Mouse (Mus musculus): ENCODE measurements at regions not wholly inside any gene's neighbourhood (a gene's known extent, or its start where the extent isn't known, plus 50 kb on each side); places are given as distances from the start of the nearest gene placed in this dataset.
A peak's percentile ranks its signal among the peaks of the same experiment; 100 is the strongest.
"Not testable (repeated sequence)": the region's sequence is repeated elsewhere in the genome, so short reads cannot be mapped to it uniquely, and the experiment has no call there.

DNA sequence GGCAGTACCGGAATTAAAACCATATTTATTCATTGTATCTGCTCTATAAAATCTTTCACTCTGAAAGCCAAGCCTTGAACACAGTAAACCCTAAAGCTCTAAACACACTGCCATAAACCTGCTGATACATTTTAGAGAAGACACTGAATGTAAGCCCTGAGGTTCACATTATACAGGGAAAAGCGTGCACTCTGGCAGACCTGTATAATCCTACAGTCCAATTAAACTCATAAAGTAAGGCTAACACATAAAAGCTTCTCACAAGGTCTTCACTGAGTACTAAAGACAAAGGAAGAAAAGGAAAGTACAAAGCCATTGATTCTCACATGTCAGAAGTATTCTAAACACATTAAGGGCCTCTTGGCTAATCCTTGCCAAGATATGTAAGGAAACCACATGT, 302.8 kb downstream of the Cylc2 start:
- no peak for DNase-seq

DNA sequence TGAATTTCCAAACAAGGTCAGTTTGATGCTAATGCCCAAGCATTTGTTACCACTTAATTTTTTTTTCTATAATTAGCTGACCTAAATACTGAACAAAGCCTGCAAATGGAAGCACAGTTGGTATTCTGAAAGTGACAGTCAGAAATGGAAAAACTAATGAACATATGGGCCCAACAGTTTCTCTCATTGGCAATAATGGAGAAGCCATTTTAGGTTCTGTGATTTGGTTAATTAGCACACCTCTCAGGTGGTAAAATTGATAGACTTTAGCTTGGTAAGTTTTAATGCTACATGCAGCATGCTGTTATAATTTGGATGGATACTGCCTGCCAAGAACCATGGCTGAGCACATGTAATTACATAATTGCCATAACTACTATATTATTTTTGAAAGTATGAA, 303.3 kb downstream of the Cylc2 start:
- no peak for DNase-seq

DNA sequence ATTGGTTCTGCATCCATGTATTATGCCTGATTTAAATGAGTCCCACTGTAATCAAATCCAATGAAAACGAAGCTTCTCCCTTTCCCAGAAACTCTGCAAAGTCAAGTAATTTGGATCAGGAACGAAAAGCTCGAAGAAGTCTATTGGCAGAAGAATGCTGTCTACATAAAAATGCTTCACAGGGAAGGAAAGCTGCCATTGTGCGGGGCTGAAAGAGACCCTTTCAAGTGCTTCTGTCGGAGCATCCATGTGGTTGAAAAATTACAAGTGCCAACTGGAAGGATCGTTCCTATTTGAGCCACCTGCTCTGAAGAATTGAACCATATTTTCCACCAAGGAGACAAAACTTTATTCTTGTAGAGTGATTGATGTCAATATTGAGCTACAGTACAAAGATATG, 328.9 kb downstream of the Cylc2 start:
- no peak for DNase-seq

DNA sequence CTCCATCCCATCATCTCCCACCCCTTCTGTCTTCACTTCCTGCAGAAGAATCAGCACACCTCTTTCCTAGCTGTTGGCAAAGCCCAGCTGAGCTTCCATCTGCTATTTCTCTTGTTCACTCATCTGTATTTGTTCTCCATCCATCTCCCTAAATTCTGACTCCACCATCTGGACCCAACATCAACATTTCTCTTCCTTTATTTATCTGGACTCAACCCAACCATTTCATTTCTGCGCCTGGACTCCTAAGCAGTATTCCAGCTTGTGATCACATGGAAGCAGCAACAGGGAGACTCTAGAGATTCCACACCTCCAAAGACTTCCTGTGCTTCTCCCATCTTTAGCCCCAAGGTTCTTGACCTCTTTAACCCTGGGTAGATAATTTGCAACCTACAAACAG, 343.2 kb downstream of the Cylc2 start:
- DNase-seq = no peak

DNA sequence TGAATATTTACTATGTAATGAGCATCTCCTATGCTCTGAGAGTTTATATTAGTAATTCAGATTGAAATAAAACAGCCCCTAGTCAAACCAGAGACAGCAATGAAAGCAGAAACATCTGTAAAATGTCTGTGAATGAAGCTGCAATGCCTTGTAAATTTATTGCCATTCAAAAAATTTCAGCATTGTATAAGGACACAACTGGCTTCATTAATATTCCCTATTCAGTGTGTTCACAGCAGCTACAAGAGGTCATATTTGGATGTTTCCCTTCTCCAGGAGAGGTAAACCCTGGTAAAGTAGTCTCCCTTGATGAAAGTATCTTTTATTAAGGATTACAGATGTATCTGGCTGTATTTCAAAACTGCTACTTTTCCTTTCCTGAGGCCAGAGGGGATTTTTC, 343.6 kb downstream of the Cylc2 start:
- no peak for DNase-seq

DNA sequence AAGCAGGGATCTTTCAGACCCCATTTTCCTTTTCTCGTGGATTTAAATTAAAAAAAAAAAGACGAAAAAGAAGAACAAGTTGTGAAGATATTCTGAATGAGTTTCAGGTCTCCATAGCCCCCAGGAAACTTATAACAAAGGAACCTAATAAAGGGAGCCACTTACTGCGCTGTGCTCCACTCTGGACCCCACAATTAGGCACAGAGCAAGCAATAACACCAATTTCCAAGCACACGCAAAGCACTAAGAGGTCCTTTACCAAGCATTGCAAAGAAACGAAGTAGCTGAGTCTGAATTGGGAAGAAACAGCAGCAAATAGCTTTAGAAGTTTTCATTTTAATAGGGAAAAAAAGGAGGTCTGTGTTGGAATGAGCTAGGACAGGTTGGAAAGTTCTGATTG, 345.9 kb downstream of the Cylc2 start:
- no peak for DNase-seq

DNA sequence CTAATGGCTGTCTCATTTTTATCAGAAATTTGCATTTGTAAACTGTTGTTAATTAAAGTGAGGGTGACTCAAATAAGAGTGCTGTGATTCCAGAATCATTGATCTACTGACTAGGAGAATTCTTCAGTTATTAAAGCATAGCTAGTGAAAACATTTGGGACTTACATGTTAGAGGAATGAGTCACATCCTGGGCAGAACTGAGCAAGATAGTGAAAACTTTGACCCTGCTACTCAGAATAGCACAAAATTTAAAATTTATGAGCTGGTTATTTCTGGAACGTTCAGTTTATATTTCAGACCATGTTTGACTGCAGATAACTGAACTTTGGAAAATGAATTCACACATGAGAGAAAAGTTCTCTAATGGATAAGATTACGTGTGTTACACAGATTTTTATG, 360.0 kb downstream of the Cylc2 start:
- no peak for DNase-seq

DNA sequence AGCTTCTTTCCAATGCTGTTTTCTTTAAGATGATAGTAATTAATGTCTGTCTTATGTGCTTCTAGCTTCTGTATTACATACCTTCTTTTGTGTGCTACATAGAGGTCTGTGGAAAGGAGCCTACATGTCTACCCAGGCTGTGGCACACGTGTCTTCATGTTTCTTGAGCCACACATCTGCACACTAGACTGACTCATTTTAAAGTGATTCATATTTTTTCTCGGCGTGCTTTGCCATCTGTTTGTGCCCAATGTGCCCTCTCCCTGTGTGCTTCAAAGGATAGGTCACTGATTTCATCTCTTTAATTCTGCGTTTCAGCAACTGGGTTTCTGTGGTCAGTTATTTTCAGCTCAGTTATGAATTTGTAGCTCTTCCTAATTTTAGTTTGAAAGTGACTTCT, 377.6 kb downstream of the Cylc2 start:
- no peak for DNase-seq

DNA sequence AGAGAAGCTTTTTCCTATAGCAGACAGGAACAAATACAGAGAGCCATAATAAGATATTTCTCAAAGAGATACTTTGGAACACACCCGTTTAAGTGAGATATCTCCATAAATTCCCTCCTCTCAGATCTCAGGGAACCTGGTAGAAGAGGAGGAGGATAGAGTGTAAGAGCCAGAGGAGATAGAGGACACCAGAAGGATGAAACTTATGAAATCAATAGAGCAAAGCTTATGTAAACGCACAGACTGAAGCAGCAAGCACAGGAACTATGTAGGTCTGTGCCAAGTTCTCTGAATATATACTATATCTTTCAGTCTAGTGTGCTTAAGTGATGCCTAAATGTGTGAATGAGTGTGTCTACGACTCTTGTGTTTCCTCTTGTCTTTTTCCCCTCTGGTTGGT, 381.4 kb downstream of the Cylc2 start:
- no peak for DNase-seq

DNA sequence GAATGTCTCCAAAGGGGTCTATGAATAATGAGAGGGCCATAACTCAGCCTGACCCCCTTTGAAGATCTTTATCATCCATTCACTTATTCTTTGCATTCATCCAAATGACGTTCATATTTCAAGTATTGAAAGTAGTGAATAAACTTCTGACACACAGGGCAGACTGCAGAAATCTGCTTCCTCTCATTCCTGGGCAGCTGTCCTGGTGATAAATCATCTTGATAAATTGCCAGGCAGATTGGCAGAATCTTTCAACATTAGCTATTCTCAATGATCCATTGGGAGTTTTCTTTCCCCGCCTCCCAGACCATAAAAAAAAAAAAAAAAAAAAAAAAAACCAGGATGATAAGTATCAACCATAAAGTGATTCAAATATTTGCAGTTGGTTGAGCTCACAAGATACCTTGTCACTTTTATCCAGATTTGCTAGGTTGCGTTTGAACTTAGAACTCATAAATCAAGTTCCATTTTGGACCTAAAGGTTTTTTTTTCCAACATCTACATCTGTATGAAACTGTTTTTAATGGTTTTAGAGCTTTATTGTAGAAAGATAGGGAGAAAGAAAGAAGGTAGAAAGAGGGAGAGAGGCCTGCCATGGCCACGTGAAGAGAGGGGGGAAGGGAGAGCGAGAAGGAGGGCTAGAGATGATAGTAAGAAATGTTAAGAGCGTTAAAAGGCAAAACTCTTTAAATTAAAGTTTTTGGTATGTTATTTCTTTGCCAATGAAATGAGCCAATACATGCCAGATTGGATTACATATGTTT, 383.7 kb downstream of the Cylc2 start:
- DNase-seq = no peak

DNA sequence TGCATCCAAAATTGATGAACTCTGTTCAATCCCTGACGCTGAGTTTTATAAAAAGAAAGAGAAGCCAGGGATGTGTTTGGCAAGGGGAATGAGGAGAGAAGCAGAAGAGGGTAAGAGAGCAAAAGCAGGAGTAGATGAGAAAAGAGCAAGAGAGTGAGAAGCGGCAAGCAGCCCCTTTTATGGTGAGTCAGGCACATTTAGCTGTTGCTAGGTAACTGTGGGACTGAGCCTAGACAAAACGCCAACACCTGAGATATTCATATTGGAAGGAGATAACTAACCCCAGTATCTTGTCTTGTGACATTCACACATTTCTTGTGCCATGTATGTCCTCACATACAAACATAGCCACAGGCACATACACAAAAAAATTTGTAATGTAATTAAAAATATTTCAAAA, 410.8 kb downstream of the Cylc2 start:
- DNase-seq = no peak

DNA sequence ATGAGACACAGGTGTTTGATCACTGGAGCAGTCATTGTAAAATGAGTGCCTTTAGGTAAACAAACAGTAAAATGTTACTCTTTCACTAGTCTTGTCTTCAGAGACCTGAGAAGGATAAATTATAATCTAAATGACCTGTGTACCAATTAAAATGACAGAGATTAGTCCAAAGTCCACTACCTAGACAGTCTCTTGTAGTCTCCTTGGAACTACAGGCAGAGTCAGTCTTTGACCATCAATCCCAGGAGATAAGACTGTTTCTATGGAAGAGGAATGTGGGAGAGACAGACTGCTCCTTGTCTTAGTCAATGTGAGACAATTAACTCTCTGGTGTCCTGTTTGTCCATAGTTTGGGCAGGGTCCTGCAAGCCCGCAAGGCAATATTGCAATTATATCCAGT, 417.0 kb downstream of the Cylc2 start:
- DNase-seq = no peak

DNA sequence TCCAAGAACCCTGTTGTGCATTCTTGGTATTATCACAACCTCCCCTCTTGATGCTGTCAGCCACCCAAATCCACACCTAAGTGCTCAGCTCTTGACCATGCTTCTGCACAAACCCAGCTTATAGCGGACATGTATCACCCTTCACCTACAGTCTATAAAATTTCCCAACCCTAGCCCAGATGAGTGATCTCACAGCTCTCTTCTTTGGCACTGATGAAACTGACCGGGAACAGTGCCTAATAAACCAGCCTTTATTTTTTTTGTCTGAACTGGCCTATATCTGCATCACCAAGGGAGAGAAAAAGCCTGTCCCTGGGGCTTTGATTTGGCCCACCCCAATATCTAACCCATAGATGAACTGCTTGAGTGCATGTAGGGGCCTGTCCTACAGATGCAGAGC, 440.8 kb downstream of the Cylc2 start:
- peak in 1 of 2 experiments; percentile 5 for DNase-seq

DNA sequence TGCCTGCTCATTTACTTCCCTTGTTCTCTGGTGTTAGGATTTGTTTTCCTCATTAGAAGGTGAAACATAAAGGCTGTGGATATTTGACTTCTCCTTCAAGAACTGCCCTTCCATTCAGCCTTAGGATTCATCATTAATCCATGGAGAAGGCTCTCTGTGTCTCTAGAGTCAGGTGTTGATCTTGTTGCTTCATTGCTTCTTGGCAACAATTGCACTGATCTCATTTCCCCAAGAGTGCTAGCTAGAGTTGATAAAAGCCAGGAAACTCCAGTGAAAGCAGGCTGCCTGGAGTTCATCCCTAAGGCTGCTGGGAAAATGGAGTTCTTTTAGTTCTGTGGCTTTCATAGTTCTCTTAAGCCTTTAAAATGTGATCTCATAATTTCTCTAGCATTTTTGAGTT, 441.8 kb downstream of the Cylc2 start:
- DNase-seq = peak; percentile 5 to 11

DNA sequence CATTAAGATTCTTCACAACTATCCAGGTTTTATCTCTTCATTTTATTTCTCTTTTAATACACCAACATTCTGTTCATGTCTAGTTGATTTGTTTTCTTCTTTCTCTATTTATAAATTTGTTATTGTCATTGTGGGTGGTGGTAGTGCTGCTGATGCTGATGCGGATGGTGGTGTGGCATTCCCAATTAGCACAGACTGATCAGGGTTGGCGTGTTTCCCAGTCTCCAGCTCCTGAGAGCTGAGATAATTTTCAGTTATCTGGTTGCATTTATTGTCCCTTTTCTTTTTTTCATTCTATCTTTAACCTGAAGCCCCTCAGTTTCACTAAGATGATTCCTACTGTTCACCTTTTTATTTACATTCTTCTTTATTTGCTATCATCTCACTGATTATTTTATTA, 455.0 kb downstream of the Cylc2 start:
- no peak for DNase-seq

DNA sequence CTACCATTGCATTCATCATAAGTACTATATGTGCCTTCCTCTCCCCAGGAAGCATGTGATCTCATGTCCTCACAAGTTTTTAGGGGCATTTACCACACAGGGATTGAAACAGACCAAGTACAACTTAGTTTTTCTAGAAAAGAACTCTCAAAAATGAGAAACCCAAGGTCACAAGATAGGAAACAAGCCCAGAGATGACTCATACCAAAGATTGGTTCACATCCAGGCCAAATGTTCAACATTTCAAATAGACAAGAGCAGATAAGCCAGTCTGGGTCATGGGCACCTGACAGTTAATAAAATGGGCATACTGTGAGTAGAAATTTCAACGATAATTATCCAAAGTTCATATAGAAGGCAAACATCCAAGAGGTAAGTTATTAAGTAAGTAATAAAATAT, 457.9 kb downstream of the Cylc2 start:
- DNase-seq = no peak

DNA sequence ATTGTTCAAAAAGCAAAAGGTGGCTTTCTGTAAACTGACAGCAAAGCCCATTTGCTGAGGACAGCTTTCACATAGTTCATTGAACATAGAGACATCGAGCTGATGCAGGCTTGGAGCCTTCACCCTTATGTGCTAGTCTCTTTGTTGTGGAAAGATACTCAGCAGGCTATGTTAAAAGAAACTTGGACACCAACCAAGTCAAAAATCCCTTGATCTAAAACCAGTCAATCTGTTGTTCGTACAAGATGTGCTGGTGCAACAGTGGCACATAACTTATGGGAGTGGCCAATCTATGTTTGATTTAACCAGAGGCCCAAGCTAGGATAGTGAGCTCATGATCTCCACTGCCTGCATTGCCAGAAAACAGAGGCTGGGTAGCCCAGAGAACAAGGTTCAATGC, 462.6 kb downstream of the Cylc2 start:
- no peak for DNase-seq

DNA sequence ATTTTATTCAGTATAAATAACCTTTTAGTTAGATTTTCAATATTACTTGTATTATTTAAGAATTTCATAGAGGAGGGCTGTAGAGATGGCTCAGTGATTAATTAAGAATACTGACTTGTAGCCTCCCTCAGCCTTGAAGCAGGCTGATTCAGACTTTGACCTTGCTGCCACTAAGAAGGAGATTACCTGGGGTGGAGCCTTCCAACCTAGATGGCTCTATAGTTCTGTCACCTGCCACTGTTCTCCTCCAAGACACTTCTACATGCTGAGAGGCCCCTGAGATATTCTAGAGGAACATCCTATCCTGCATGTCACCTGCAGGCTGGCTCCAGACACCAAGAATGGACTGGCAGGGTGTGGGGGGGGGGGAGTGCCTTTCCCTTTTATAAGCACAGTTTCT, 466.9 kb downstream of the Cylc2 start:
- DNase-seq = not testable (repeated sequence)

DNA sequence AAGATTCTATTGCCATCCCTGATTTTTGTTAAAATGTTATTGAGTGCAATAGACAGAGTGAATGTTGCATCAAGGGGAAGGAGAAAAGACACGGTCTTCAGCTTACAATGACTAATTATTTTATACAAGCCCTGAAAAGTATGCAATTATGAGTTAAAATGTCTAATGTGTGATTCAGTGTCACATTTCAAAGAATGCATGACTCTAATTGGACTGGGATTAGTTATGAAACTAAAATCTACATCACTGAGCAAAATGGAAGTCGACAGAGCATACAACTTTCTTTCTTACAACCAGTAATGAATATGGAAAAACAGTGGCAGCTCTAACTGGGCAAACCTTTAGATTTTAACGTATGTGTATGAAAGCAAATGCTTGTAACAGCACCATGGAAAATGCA, 470.2 kb downstream of the Cylc2 start:
- DNase-seq = no peak

All from heart, adult 18-20 months (tissue).